Mouse (Mus musculus) T-cell, adult 2 months (primary cell): ENCODE data around the gene Nme7.

ENCODE experiments used
- DNase-seq: peaks from one replicate; pipeline ENCODE4 v3.0.0; 2022; ENCODE audit warnings: low spot score

The Nme7 gene

DNA sequence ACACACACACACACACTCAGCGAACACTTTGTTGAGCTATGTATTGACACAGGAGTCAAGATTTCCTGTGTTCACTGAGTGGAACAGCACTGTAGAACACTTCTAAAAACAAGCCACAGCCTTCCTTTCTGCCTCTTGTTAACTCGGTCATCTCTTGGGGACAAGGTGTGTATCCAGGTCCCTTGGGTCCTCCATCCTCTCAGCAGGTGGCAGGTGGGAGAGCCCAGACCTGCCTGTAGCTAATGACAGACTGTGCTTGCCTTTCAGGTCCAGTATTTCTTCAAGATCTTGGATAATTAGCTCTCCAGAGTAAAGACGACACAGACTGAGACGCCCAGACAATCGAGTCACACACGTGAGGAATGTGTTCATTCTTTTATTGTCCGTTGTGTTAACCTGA, 132.8 kb downstream of the Nme7 start:
- DNase-seq = no peak

DNA sequence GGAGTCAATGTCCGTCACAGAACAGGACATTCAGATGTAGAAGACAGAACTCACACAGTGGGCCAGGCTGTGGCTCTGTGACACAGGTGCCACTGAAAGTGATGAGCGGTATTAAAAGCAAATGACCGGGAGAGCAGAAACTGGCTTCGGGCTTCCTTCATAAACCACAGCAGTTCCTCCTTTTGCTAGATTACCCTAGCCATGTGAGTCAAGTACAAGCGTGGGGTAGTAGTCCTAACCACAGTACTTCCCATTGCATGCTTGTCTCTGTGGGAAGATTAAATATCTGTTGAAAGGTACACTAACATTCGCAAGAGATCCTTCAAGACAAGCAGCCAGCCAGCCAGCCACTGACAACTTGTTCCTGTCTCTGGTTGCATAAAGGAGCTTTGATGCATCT, 136.3 kb downstream of the Nme7 start:
- DNase-seq = no peak

GRCm38 (mm10) chr1:164440708-164441407, 136.9 kb downstream of the Nme7 start:
- no peak for DNase-seq

GRCm38 (mm10) chr1:164441408-164441974, 137.6 kb downstream of the Nme7 start:
- DNase-seq = no peak

DNA sequence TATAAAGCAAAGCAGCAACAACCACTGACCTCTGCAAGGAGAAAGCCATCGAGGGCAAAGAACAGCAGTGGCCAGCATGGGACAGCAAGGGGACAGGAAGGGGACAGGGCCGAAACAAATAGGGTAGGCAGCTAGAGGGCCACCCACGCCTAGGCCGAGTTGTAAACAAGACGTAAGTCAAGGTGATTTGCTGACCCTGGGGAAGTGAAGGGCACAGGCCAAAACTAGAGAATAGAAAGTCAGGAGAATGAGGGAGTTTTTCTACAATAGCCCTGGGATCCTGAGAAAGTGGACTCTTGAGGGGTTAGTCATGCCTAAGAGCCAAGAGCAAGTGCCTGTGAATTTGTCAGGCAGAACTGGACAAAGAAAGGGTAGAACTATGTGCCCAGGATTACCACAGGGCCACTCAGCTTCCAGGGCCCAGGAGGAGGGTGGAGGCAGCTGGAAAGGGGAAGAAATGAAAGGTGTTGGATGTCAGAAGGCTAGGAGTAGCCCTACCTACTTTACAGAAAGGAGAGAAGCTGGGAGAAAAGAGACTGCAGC, 141.8 kb downstream of the Nme7 start:
- no peak for DNase-seq

DNA sequence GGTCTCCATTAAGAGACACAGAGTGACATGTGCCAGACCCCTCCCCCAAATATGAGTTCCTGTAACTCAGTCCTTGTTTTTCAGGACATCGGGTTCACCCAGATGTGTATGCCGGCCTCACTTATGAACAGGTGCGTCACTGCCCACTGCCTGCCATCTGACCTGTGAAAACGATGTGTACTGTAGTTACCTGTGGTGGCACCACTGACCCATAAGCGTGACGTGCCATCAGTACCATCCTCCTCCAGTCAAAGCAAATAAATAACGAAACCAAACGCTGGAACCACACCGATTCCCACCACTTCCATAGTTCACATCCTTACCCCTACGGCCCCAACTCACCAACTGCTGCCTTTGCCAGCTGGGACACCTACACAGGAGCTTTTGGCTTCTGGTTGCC, 142.6 kb downstream of the Nme7 start:
- no peak for DNase-seq

- no peak for DNase-seq
Measured at GRCm38 (mm10) chr1:164447521-164447920, 143.6 kb downstream of the Nme7 start.

DNA sequence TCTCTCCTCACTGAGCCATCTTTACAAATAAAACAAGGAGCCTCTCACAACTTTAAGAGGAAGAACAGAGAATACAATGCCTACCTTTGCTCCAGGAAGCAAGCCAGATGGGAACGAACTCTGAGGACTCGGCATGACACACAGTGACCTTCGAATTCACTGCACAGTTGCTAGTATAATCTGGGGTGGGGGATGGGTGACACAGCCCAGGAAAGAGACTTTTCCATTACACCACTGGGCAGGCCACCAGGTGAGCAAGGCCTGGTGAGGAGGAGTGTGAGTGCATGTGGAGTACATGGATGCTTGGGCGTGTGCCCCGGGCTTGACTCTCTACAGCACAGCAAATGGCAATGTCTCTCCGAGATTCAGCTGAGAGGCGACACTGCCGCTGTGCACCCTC, 145.7 kb downstream of the Nme7 start:
- no peak for DNase-seq

- no peak for DNase-seq
Measured at GRCm38 (mm10) chr1:164450231-164450630, 146.3 kb downstream of the Nme7 start.

- DNase-seq = no peak
Measured at GRCm38 (mm10) chr1:164450644-164451043, 146.7 kb downstream of the Nme7 start.

- DNase-seq = no peak
Measured at GRCm38 (mm10) chr1:164451346-164451745, 147.4 kb downstream of the Nme7 start.

DNA sequence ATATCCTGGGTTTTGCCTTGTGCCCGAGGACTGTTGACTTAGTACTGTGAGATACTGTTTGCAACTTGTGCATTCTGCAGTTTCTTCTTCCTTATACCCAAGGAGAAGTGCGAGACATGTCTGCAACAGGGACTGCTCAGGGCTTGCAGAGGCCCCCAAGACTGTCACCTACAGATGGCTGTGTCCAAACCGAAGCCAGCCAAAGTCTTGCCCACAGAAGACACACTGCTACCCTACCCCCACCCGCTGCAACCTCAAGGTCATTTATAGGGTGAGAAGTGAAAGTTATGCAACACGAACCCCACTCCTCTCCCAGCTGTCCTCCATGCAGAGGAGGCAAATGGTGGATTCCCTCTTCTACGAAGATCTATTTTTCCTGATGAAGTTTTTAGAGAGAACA, 148.7 kb downstream of the Nme7 start:
- no peak for DNase-seq

- no peak for DNase-seq
Measured at GRCm38 (mm10) chr1:164453146-164453545, 149.2 kb downstream of the Nme7 start.

- DNase-seq = peak; percentile 85
Measured at GRCm38 (mm10) chr1:164453739-164454138, 149.8 kb downstream of the Nme7 start.

DNA sequence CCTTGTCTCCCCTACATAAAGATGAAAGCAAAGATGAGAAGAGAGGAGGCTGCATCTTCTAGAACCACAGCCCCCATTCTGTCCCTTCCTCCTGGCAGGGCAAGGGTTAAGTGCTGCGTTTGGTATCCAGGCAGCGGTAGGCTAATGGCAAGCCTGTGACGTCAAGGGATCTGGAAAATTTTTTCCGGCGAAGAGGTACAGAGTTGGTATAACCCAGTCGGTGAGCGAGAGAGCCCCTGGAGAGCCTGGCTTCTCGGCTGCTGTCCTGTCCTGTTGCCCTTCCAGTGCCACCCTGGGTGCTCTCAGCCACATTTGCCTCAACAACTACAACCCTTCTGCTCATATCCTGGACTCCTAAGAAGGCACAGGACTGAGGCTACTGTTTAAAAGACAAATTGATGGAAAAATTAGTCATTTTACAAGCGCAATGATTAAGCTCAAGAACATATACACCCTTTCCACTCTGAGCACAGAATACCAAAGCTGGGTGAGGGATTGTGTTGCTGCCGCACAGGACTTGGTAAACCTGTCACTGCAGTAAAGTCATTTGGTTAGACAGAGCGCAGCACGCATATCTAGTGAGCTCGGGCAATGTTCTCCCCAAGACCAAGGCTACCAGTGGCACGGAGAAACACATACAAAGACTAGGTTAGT, 151.0 kb downstream of the Nme7 start:
- no peak for DNase-seq

- peak; percentile 50 for DNase-seq
Measured at GRCm38 (mm10) chr1:164455614-164456013, 151.7 kb downstream of the Nme7 start.

DNA sequence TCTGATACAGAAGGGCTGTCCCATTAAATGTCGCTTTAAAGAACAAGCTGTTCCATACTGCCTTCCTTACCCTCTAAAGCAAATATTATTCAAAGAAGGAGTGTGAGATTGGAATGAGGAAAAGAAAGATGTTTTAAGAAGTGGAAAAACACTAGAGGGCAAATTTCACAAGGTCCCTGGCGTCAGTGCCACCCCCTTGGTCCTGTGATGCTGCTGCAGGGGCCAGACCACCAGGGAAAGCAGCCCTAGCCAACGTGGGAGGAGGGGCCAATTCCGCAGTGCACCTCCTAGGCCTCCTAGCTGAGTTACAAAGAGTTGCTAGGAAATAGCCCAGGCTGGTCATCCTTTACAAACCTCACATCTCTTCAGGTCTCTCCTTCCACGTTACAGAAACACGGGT, 152.1 kb downstream of the Nme7 start:
- DNase-seq = no peak

GRCm38 (mm10) chr1:164456731-164457130, 152.8 kb downstream of the Nme7 start:
- DNase-seq = peak; percentile 45

- peak; percentile 76 for DNase-seq
Measured at GRCm38 (mm10) chr1:164457531-164458244, 153.8 kb downstream of the Nme7 start.

GRCm38 (mm10) chr1:164458245-164458613, 154.3 kb downstream of the Nme7 start, which contains the start of gene Atp1b1:
TSS of gene Atp1b1 (minus strand) at chr1:164458355.
- peak; percentile 90 for DNase-seq

- DNase-seq = no peak
Measured at GRCm38 (mm10) chr1:164458621-164459051, 154.7 kb downstream of the Nme7 start.

DNA sequence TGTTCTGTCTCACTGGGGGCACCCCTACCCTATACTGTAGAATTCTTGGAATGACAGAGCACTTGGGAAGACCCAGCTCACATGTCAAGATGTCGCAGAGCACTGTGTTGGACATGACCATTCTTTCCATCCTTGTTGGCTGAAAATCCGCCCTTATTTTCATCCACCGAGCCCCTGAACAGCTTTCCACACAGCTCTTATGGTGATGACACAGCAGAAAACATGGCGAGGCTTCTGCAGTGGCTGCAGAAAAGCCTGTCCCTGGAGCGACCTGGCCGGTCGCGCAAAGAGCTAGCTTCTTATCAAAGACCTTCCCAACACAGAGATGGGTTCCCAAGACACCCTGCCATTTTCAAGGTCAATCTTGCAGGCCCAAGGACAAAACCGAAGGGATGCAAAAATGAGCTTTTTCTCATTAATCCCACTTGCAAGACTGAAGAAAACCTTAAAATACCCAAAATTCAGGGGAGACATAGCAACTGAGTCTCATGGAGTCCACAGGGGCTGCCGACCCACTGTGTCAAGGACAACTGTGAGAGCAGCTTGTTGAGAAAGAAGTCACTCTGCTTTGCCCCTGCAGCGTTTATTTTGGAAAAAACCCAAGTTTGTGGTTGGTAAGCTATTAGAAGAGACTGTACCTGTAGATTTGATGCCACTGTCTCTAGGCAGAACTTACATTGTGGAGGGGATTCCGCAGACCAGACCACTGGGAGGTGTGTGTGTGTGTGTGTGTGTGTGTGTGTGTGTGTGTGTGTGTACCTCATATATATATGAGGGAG, 155.4 kb downstream of the Nme7 start:
- no peak for DNase-seq
